Mouse (Mus musculus): Measurements from ENCODE around the gene Mllt3. TPM values are rescaled to one million over a fixed set of nuclear protein-coding genes. Genes with fewer than 3 reads are reported as not detected.

Mllt3 gene
- total and polyA plus RNA-seq, 3 experiments = 15.4 to 75.3 TPM; not detected in 1

GRCm38 (mm10) chr4:87819182-87819581 lies 214.0 kb downstream of the Mllt3 start:
- H3K9me3 ChIP-seq (replicated peaks; ENCODE audit: insufficient read depth, low read length) = no peaks in the 10 kb centered on the region
- no peaks in the 10 kb centered on the region; the same call in 1 of the 2 replicates for H3K79me2 ChIP-seq (ENCODE audit: control insufficient read depth, insufficient read depth, low read length, poor library complexity)
- no peak overlapping the region for H3K9ac ChIP-seq (ENCODE audit: control insufficient read depth, low read depth, low read length, poor library complexity, severe bottlenecking)
- no peak overlapping the region for H3K4me3 ChIP-seq (ENCODE audit: control insufficient read depth in 1 of 2, insufficient read depth in 1 of 2, low read depth in 2 of 2, low read length in 2 of 2)
- TF ChIP-seq SIN3A (IDR thresholded peaks at IDR 0.05; ENCODE audit: low read length) = no peak
- TF ChIP-seq KAT2A (conservative IDR thresholded peaks at IDR 0.05; ENCODE audit: low read depth, low read length) = no peak
- no peak for TF ChIP-seq TAL1 (IDR thresholded peaks at IDR 0.05; ENCODE audit: low read length)
- no peak for TF ChIP-seq JUND (IDR thresholded peaks at IDR 0.05; ENCODE audit: low read depth, low read length)
- no peak for TF ChIP-seq MYB (IDR thresholded peaks at IDR 0.05; ENCODE audit: low read depth, low read length)
- no peak for TF ChIP-seq MYC (IDR thresholded peaks at IDR 0.05; ENCODE audit: low read depth, low read length)
- no peak for TF ChIP-seq MAFK (IDR thresholded peaks at IDR 0.05; ENCODE audit: borderline replicate concordance, low read depth, low read length)
- TF ChIP-seq E2F4 (IDR thresholded peaks at IDR 0.05; ENCODE audit: borderline replicate concordance, low read depth, low read length) = no peak
- TF ChIP-seq ELF1 (IDR thresholded peaks at IDR 0.05; ENCODE audit: low read depth, low read length) = no peak
- no peak for TF ChIP-seq ZMIZ1 (IDR thresholded peaks at IDR 0.05; ENCODE audit: low read depth, low read length)
- no peak for TF ChIP-seq MXI1 (IDR thresholded peaks at IDR 0.05; ENCODE audit: low read depth, low read length)
- no peak for TF ChIP-seq HCFC1 (IDR thresholded peaks at IDR 0.05; ENCODE audit: low read depth, low read length)
- TF ChIP-seq ZNF384 (IDR thresholded peaks at IDR 0.05; ENCODE audit: low read depth, low read length) = no peak
- no peak for TF ChIP-seq MAZ (IDR thresholded peaks at IDR 0.05; ENCODE audit: low read depth, low read length)
- no peak for TF ChIP-seq POLR2A (IDR thresholded peaks at IDR 0.05; ENCODE audit: control insufficient read depth in 1 of 2, insufficient read depth in 1 of 2, low read depth in 1 of 2, low read length in 2 of 2, poor library complexity in 1 of 2)
- TF ChIP-seq UBTF (IDR thresholded peaks at IDR 0.05; ENCODE audit: borderline replicate concordance, insufficient read depth, low read depth, low read length) = no peak
- H3K27ac ChIP-seq (ENCODE audit: control insufficient read depth, low read depth, low read length) = no peak overlapping the region
- no peaks in the 10 kb centered on the region for H3K4me1 ChIP-seq (ENCODE audit: control insufficient read depth in 1 of 2, insufficient read depth in 2 of 2, low read length in 2 of 2)
- H3K36me3 ChIP-seq (ENCODE audit: control insufficient read depth in 1 of 2, insufficient read depth in 2 of 2, low read length in 2 of 2) = peaks cover 0 to 5% of the 10 kb centered on the region in 2 experiments; a peak in 2 of 4 replicates
- no peaks in the 10 kb centered on the region for H3K27me3 ChIP-seq (ENCODE audit: control insufficient read depth in 1 of 2, insufficient read depth in 2 of 2, low read length in 2 of 2)
- no peak for DNase-seq (ENCODE audit: low read depth, low spot score)

GRCm38 (mm10) chr4:87818276-87818675 lies 214.9 kb downstream of the Mllt3 start:
- H3K27me3 ChIP-seq (ENCODE audit: control insufficient read depth in 1 of 2, insufficient read depth in 2 of 2, low read length in 2 of 2) = no peaks in the 10 kb centered on the region
- no peak overlapping the region for H3K9ac ChIP-seq (ENCODE audit: control insufficient read depth, low read depth, low read length, poor library complexity, severe bottlenecking)
- no peak overlapping the region for H3K27ac ChIP-seq (ENCODE audit: control insufficient read depth, low read depth, low read length)
- no peak for TF ChIP-seq UBTF (IDR thresholded peaks at IDR 0.05; ENCODE audit: borderline replicate concordance, insufficient read depth, low read depth, low read length)
- no peak for TF ChIP-seq ETS1 (IDR thresholded peaks at IDR 0.05; ENCODE audit: low read depth, low read length)
- no peak for TF ChIP-seq USF2 (IDR thresholded peaks at IDR 0.05; ENCODE audit: borderline replicate concordance in 1 of 2, insufficient read depth in 1 of 2, low read depth in 1 of 2, low read length in 2 of 2)
- DNase-seq (ENCODE audit: low read depth, low spot score) = no peak
- peaks cover 0 to 5% of the 10 kb centered on the region in 2 experiments; a peak in 2 of 4 replicates for H3K36me3 ChIP-seq (ENCODE audit: control insufficient read depth in 1 of 2, insufficient read depth in 2 of 2, low read length in 2 of 2)
- no peaks in the 10 kb centered on the region for H3K4me1 ChIP-seq (ENCODE audit: control insufficient read depth in 1 of 2, insufficient read depth in 2 of 2, low read length in 2 of 2)
- no peaks in the 10 kb centered on the region for H3K9me3 ChIP-seq (replicated peaks; ENCODE audit: insufficient read depth, low read length)
- no peak overlapping the region for H3K4me3 ChIP-seq (ENCODE audit: control insufficient read depth in 1 of 2, insufficient read depth in 1 of 2, low read depth in 2 of 2, low read length in 2 of 2)
- H3K79me2 ChIP-seq (ENCODE audit: control insufficient read depth, insufficient read depth, low read length, poor library complexity) = no peaks in the 10 kb centered on the region; the same call in 1 of the 2 replicates

Measured in MEL (cell line).